Mouse (Mus musculus) left cerebral cortex, adult 2 months (tissue): ENCODE results near the gene Atad2b. TPM values are rescaled to one million over a fixed set of nuclear protein-coding genes. Genes with fewer than 3 reads are reported as not detected.
"Not testable (repeated sequence)": the region's sequence is repeated elsewhere in the genome, so short reads cannot be mapped to it uniquely, and the experiment has no call there.

Experiments
- DNase-seq, 2 experiments: peaks; one replicate each; pipeline ENCODE4 v3.0.0; 2021 to 2022; ENCODE audit warnings: low spot score in 2 of 2, mixed read lengths in 1 of 2; ENCODE audit errors: extremely low spot score in 1 of 2
- H3K27ac ChIP-seq: fragments of 200-600 bp; 2 replicates; pipeline ENCODE4 v1.8.1; 2022
- H3K4me3 ChIP-seq: fragments of 200-600 bp; 2 replicates; pipeline ENCODE4 v1.8.1; 2022
- CTCF ChIP-seq: fragments of 200-600 bp; IDR thresholded peaks from 2 replicates; pipeline ENCODE4 v1.8.1; 2022; ENCODE audit warnings: antibody characterized with exemption, mild to moderate bottlenecking, moderate library complexity
- intact Hi-C: fragments of 180-260 bp; cut with DNase I; formaldehyde crosslinking; loops from one replicate; pipeline ENCODE4 v1.15.1; 2025
- total RNA-seq, 2 experiments: library from RNA; stranded (reverse); gene quantifications; 2 replicates each; pipeline ENCODE4 v1.2.3; 2021

The Atad2b gene
- total RNA-seq, 2 experiments from 2014 or later, result 32.6 to 37.9 TPM

GRCm38 (mm10) chr12:4914441-4914840 lies 2.7 kb upstream of the Atad2b start:
- no peak overlapping the region for H3K4me3 ChIP-seq
- intact Hi-C loops, result no loop called here
- no peak overlapping the region for H3K27ac ChIP-seq
- DNase-seq, result no peak
- no peak for TF ChIP-seq CTCF

DNA sequence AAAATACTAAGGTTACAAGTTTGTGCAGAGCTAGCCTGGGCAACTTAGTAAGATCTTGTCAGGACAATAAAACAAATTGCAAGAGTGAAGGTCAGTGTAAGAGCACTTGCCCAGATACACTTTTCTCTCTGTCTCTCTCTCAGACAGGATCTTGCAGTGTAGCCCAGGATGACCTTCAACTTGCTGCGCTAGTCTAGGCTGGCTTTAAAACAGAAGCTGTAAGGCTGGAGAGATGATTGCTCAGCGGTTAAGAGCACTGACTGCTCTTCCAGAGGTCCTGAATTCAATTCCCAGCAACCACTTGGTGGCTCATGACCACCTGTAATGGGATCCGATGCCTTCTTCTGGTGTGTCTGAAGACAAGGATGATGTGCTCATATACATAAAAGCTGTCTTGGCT lies 2.2 kb upstream of the Atad2b start:
- Histone ChIP-seq H3K27ac (no peak overlapping the region), H3K4me3 (no peak overlapping the region)
- TF ChIP-seq CTCF, result no peak
- intact Hi-C loops, result no loop called here
- no peak for DNase-seq

- intact Hi-C loops, result loop anchor here (2.0 kb wide), 1 partner anchor 101 kb away; the partner anchor contains the start of gene Sf3b6
- Histone ChIP-seq H3K27ac (peak overlapping the region; percentile 98), H3K4me3 (peak overlapping the region; percentile 74)
- DNase-seq, result peak; percentile 35 to 54
- TF ChIP-seq CTCF, result no peak
These were observed 845 bp downstream of the Atad2b start for GRCm38 (mm10) chr12:4917805-4918591.

DNA sequence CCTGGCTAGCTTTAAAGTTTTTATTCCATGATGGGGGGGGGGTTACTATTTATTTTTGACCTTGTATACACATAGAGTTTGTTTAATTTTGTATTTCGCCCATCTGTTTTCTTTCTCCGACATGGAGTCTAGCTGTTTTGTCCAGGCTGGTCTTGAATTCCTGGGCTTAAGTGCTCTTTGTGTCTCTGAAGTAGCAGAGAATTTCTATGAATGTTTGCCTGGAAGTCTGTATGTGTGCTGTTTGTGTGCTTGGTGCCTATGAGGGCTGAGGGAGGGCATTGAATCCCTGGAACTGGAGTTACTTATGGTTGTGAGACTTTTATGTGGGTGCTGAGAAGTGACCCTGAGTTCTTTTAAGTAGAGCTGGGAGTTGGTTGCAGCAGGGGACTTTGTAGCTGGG lies 11.0 kb downstream of the Atad2b start:
- no peak for TF ChIP-seq CTCF
- no peak overlapping the region for H3K4me3 ChIP-seq
- DNase-seq, result no peak
- no peak overlapping the region for H3K27ac ChIP-seq
- intact Hi-C loops, result no loop called here

DNA sequence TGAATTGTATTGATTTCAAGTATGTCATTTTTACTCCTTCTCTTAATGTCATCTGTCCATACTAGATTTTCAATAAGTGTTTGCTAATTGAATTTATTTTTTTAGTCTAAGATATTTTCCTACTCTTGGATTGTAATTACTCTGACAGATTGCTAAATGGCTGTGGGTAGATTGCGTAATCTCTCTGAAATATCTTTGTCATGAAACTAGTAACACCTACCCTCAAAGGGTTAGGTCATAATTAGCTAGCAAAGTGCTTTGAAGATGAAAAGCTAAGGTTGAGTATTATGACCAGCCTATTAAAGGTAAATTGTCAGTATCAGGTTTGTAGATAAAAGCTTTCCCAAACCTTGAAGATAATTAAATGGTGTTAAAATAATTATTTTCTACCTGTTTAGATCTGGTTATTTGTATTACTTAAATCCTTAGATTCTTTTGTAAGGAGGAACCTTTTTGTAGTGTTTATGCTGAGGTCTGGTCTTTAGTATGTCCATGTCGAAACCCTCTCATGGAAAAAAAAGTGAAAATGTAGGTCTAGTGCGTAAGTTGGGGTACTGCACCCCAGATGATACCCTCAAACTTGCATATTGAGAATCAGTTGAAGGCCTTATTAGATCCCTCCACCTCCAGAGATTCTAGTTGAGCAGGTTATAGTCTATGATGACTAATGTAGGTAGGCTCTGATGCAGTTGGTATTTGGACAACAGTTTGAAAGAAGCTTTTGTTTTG lies 13.8 kb downstream of the Atad2b start:
- Histone ChIP-seq H3K4me3 (no peak overlapping the region), H3K27ac (no peak overlapping the region)
- intact Hi-C loops, result no loop called here
- no peak; the same call in 1 of the 2 replicates for TF ChIP-seq CTCF
- DNase-seq, result no peak

DNA sequence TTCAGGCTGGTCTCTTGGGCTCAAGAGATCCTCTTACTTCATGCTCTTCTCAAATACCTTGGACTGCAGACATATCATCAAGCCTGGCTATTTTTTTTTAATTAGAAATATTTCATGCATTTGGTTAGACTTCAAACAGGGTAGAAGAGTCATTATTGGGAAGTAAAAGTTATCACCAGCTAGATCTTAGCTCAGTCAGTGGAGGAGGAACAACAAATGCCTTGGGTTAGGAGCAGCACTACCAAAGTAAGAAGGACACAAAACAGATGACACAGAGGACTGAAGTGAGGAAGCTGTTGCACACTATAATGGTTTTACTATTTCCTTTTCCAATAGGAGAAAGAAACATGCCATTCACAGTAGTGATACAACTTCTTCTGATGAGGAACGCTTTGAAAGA lies 35.1 kb downstream of the Atad2b start:
- Histone ChIP-seq H3K4me3 (no peak overlapping the region), H3K27ac (no peak overlapping the region)
- no peak for TF ChIP-seq CTCF
- DNase-seq, result no peak
- intact Hi-C loops, result no loop called here

DNA sequence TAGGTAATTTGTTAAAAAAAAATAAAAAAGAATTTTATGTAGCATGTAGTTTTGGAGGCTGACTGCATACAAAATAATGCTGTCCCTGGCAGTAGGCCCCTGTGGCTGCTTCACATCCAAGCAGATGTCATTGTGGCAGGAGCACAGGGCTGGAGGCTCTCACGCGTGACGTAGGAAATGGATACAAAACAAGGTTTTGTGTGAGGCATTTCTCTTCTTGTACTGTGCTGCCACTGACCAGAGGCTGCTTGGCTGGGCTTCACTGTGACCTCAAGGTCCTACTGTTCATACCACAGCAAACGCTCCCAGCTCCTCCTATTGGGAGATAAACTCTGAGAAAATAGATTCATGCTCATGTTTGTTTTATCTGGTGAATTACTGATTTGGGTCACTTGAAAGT lies 36.0 kb downstream of the Atad2b start:
- Histone ChIP-seq H3K4me3 (no peak overlapping the region), H3K27ac (no peak overlapping the region; the same call in 1 of the 2 replicates)
- DNase-seq, result no peak
- intact Hi-C loops, result no loop called here
- TF ChIP-seq CTCF, result no peak

- Histone ChIP-seq H3K27ac (no peak overlapping the region), H3K4me3 (no peak overlapping the region)
- intact Hi-C loops, result loop anchor here (5.0 kb wide), 2 partner anchors 116 to 401 kb away; no protein-coding TSS in a partner anchor
- DNase-seq, result peak; percentile 64 to 74
- peak; percentile 88 for TF ChIP-seq CTCF
These were observed 55.8 kb downstream of the Atad2b start for GRCm38 (mm10) chr12:4972939-4973338.

- TF ChIP-seq CTCF, result no peak
- intact Hi-C loops, result no loop called here
- DNase-seq, result no peak
- Histone ChIP-seq H3K27ac (no peak overlapping the region), H3K4me3 (no peak overlapping the region)
These were observed 61.2 kb downstream of the Atad2b start for GRCm38 (mm10) chr12:4978324-4978723.

- intact Hi-C loops, result no loop called here
- DNase-seq, result no peak
- TF ChIP-seq CTCF, result no peak
- no peak overlapping the region for H3K4me3 ChIP-seq
- no peak overlapping the region for H3K27ac ChIP-seq
These were observed 79.8 kb downstream of the Atad2b start for GRCm38 (mm10) chr12:4996981-4997380.

- TF ChIP-seq CTCF, result no peak
- intact Hi-C loops, result no loop called here
- DNase-seq, result no peak
- H3K4me3 ChIP-seq, result no peak overlapping the region
- H3K27ac ChIP-seq, result no peak overlapping the region; the same call in 1 of the 2 replicates
These were observed 88.2 kb downstream of the Atad2b start for GRCm38 (mm10) chr12:5005338-5005737.

- DNase-seq, H3K4me3 ChIP-seq, intact Hi-C loops, H3K27ac ChIP-seq: not testable (repeated sequence)
These were observed 88.6 kb downstream of the Atad2b start for GRCm38 (mm10) chr12:5005776-5006175.

- intact Hi-C loops, H3K27ac ChIP-seq, H3K4me3 ChIP-seq, DNase-seq: not testable (repeated sequence)
These were observed 91.5 kb downstream of the Atad2b start for GRCm38 (mm10) chr12:5008638-5009037.
